Mouse (Mus musculus): ENCODE results near the gene Gatd1.

DNA sequence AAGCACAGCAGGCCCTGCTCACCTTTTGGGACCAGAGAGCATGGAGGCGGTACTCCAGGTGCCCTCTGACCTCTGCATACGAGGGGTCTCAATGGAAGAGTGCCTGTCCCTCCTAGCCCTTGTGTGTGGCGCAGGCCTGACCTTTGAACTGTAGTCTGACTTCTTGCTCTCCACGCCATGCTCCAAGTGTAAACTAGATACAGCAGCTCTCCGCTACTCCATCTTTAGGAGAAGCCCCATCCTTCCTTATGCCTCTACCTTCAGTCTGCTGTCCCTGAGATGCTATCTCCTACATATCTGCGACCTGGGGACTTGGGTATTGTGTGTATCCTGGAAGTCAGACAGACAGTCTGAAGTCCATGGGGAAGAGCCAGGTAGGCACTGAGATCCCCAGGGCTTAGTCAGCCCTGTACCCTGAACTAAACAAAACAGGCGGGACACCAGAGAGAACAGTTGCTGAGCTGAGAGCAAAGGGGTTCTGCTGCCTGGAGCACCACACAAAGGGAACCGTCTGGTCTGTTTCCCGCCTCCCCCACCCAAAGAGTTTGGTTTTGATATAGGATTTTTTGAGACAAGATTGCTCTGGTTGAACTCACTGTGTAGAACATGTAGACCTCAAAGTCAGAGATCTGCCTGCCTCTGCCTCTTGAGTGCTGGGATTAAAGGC is 22.1 kb upstream of the Gatd1 start:
- no peak for TF ChIP-seq CTCF (IDR thresholded peaks at IDR 0.05; ENCODE audit: low read depth, low read length)
- TF ChIP-seq POLR2A (IDR thresholded peaks at IDR 0.05; ENCODE audit: insufficient read depth, low read length), result no peak
